Mouse (Mus musculus): ENCODE measurements around the gene Gm3336. TPM values are rescaled to one million over a fixed set of nuclear protein-coding genes. Genes with fewer than 3 reads are reported as not detected.

The Gm3336 gene
- polyA plus RNA-seq, 1 experiment from 2014 or later, result not detected

DNA sequence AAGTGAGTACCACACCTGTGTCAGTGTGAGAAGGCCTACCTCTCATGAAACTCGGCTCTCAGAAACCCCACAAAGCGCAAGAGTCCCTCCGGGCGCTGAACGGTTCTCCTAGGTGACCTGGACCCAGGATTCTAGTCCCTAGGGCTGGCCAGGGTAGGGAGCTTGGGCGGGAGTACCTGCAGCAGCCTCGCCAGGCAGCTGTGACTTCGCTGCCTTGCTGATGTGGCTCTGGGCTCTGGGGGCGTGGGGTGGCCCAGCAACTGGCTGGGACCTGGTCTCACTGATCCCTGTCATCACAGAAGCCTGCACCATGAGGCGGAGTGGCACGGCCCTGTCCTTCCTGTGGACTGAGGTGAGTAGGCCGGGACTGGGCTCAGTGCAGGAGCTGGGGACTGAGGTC lies 5.9 kb downstream of the Gm3336 start:
- H3K36me3 ChIP-seq, result no peaks in the 10 kb centered on the region
- H3K4me1 ChIP-seq, result peaks cover 9% of the 10 kb centered on the region; the same call in 1 of the 2 replicates
- H3K9ac ChIP-seq, result no peak overlapping the region; the same call in 1 of the 2 replicates
- H3K27ac ChIP-seq, result peak overlapping the region; percentile 73
- peaks cover 59% of the 10 kb centered on the region for H3K27me3 ChIP-seq (replicated peaks)
- 64% methylated on average over 12 of the region's 12 CpGs for WGBS (ENCODE audit: insufficient replicate concordance)
- no peaks in the 10 kb centered on the region for H3K9me3 ChIP-seq (replicated peaks)
- no peak overlapping the region for H3K4me3 ChIP-seq
- ATAC-seq, result 0 out of 2 replicates have a peak, but pooled peaks have one; percentile 1
- no peak overlapping the region for H3K4me2 ChIP-seq

DNA sequence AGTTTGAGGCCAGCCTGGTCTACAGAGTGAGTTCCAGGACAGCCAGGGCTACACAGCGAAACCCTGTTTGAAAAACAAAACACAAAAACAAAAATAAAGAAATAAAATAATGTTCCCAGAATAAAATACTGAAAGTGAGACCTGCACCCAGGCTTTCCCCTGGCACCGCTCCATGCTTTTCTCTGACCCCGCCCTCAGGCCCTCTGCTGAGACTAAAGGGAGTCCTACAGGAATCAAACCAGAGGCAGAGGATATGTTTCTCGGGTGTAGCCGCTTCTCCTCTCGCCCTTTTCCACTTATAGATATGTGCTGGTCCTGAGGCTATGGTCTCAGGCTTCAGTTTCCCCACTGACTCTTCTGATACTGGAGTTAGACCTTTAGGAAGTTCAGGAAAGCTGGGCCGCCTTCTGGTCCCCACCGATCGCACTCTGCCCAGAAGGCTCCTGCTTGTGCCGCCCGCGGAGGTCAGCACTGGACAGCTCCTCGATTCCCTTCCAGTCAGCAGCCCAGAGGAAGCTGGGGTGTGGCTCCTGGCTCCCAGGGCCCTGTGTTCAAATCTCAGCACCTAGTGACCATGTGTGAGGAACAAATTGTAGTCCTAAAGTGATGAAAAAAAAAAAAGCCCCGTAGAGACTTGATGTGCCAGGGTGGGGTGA lies 7.6 kb downstream of the Gm3336 start:
- Histone ChIP-seq H3K4me3 (no peak overlapping the region), H3K36me3 (no peaks in the 10 kb centered on the region), H3K4me1 (peaks cover 18% of the 10 kb centered on the region; the same call in 1 of the 2 replicates), H3K4me2 (no peak overlapping the region), H3K27me3 (replicated peaks) (peaks cover 68% of the 10 kb centered on the region), H3K9me3 (replicated peaks) (no peaks in the 10 kb centered on the region), H3K9ac (no peak overlapping the region), H3K27ac (no peak overlapping the region)
- 21% methylated on average over 14 of the region's 14 CpGs for whole genome bisulfite sequencing (ENCODE audit: insufficient replicate concordance)
- no peak for ATAC-seq

GRCm38 (mm10) chr8:70726721-70727120 lies 8.4 kb downstream of the Gm3336 start:
- Histone ChIP-seq H3K27ac (no peak overlapping the region), H3K9ac (no peak overlapping the region), H3K36me3 (no peaks in the 10 kb centered on the region), H3K27me3 (replicated peaks) (peaks cover 76% of the 10 kb centered on the region), H3K4me2 (no peak overlapping the region), H3K4me1 (peaks cover 18% of the 10 kb centered on the region; the same call in 1 of the 2 replicates), H3K4me3 (no peak overlapping the region), H3K9me3 (replicated peaks) (no peaks in the 10 kb centered on the region)
- WGBS (ENCODE audit: insufficient replicate concordance), result 45% methylated on average over 11 of the region's 11 CpGs
- no peak for ATAC-seq

GRCm38 (mm10) chr8:70729808-70730475 lies 11.6 kb downstream of the Gm3336 start:
- H3K36me3 ChIP-seq, result no peaks in the 10 kb centered on the region
- peak overlapping the region; percentile 25; the same call in 1 of the 2 replicates for H3K9ac ChIP-seq
- WGBS (ENCODE audit: insufficient replicate concordance), result 4% methylated on average over 34 of the region's 34 CpGs
- no peak for ATAC-seq
- H3K4me3 ChIP-seq, result peak overlapping the region; percentile 42
- H3K27ac ChIP-seq, result no peak overlapping the region
- peak overlapping the region; percentile 59 for H3K4me2 ChIP-seq
- H3K4me1 ChIP-seq, result peaks cover 18% of the 10 kb centered on the region; the same call in 1 of the 2 replicates
- no peaks in the 10 kb centered on the region for H3K9me3 ChIP-seq (replicated peaks)
- H3K27me3 ChIP-seq (replicated peaks), result peaks cover 80% of the 10 kb centered on the region

DNA sequence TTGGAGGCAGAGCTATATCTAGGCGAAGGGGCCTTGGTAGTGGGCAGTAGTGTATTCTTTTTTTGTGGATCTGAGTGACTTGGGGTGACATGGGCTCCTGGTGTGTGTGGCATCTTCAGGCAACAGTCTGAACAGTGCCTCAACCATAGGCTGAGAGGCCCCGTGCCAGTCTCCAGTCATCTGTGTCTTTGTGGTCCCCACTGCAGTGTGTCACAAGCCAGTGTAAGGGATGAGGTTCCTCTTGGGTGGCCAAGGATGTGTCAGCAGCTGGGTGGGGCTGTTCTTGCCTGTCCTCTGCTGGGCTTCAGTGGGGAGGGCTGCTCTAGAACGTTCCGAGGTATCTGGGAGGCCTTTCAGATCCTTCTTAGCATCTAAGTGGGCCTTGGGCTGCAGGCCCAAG lies 12.6 kb downstream of the Gm3336 start:
- no peak overlapping the region for H3K9ac ChIP-seq
- H3K36me3 ChIP-seq, result no peaks in the 10 kb centered on the region
- ATAC-seq, result no peak
- H3K4me2 ChIP-seq, result no peak overlapping the region
- H3K27me3 ChIP-seq (replicated peaks), result peaks cover 77% of the 10 kb centered on the region
- H3K9me3 ChIP-seq (replicated peaks), result no peaks in the 10 kb centered on the region
- WGBS (ENCODE audit: insufficient replicate concordance), result 65% methylated on average over 4 of the region's 4 CpGs
- peaks cover 18% of the 10 kb centered on the region; the same call in 1 of the 2 replicates for H3K4me1 ChIP-seq
- H3K27ac ChIP-seq, result no peak overlapping the region
- no peak overlapping the region for H3K4me3 ChIP-seq

DNA sequence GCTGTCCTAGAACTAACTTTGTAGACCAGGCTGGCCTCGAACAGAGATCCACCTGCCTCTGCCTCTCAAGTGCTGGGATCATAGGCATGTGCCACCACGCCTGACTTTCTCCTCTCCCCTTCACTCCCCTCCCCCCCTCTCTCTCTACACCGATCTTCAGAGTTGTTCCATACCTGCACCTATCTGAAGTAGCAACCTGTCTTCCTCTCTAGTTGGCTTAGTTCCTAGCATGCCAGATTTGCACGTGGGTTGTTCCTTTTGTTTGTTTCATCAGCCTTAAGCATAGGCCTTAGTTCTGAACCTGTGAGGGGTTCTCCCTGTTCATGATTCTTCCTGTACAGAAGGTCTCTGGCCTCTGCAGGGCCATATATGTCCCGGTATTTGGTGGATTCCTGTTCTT lies 19.4 kb downstream of the Gm3336 start:
- H3K27me3 ChIP-seq (replicated peaks), result peaks cover 65% of the 10 kb centered on the region
- WGBS (ENCODE audit: insufficient replicate concordance), result 54% methylated on average over 5 of the region's 5 CpGs
- no peaks in the 10 kb centered on the region for H3K4me1 ChIP-seq
- H3K9ac ChIP-seq, result no peak overlapping the region
- H3K36me3 ChIP-seq, result no peaks in the 10 kb centered on the region
- no peak overlapping the region for H3K4me3 ChIP-seq
- no peak overlapping the region for H3K27ac ChIP-seq
- no peaks in the 10 kb centered on the region for H3K9me3 ChIP-seq (replicated peaks)
- ATAC-seq, result no peak
- no peak overlapping the region for H3K4me2 ChIP-seq

DNA sequence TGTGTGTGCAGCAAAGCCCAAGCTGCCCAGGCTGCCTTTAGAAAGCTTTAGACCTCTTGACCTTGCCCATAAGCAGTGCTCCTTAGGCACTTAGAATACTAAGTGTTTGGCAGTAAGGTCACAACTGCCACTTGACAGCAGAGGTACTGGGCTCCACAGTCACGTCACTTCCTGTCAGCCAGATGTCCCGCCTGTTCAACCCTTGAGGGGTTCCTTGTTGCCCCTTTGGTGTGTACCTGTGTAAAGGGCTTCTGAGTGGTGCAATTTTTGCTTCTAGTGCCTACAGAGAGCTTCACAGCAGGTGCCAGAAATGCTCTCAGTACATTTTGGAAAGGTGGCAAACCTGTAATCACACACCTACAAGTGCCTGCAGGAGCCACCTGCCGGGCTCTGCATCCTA lies 19.9 kb downstream of the Gm3336 start:
- 37% methylated on average over 3 of the region's 3 CpGs for WGBS (ENCODE audit: insufficient replicate concordance)
- H3K4me2 ChIP-seq, result no peak overlapping the region
- H3K9me3 ChIP-seq (replicated peaks), result no peaks in the 10 kb centered on the region
- ATAC-seq, result no peak
- H3K4me1 ChIP-seq, result peaks cover 4% of the 10 kb centered on the region; the same call in 1 of the 2 replicates
- no peak overlapping the region for H3K4me3 ChIP-seq
- H3K36me3 ChIP-seq, result no peaks in the 10 kb centered on the region
- no peak overlapping the region for H3K9ac ChIP-seq
- H3K27me3 ChIP-seq (replicated peaks), result peaks cover 65% of the 10 kb centered on the region
- H3K27ac ChIP-seq, result no peak overlapping the region

GRCm38 (mm10) chr8:70741661-70742060 lies 23.3 kb downstream of the Gm3336 start:
- H3K4me3 ChIP-seq, result no peak overlapping the region
- peaks cover 13% of the 10 kb centered on the region for H3K4me1 ChIP-seq
- no peaks in the 10 kb centered on the region for H3K36me3 ChIP-seq
- 59% methylated on average over 5 of the region's 5 CpGs for WGBS (ENCODE audit: insufficient replicate concordance)
- H3K4me2 ChIP-seq, result no peak overlapping the region
- no peak for ATAC-seq
- H3K27me3 ChIP-seq (replicated peaks), result peaks cover 93% of the 10 kb centered on the region
- no peak overlapping the region for H3K27ac ChIP-seq
- H3K9me3 ChIP-seq (replicated peaks), result no peaks in the 10 kb centered on the region
- H3K9ac ChIP-seq, result no peak overlapping the region

- Histone ChIP-seq H3K27me3 (replicated peaks) (peaks cover 97% of the 10 kb centered on the region), H3K4me1 (peaks cover 13% of the 10 kb centered on the region), H3K4me3 (no peak overlapping the region), H3K36me3 (no peaks in the 10 kb centered on the region), H3K27ac (no peak overlapping the region), H3K9ac (no peak overlapping the region), H3K9me3 (replicated peaks) (no peaks in the 10 kb centered on the region), H3K4me2 (no peak overlapping the region)
- WGBS (ENCODE audit: insufficient replicate concordance), result 60% methylated on average over 11 of the region's 11 CpGs
- ATAC-seq, result no peak
Observed at GRCm38 (mm10) chr8:70742176-70742575, 23.8 kb downstream of the Gm3336 start.

GRCm38 (mm10) chr8:70742981-70743655 lies 24.8 kb downstream of the Gm3336 start:
- Histone ChIP-seq H3K36me3 (no peaks in the 10 kb centered on the region), H3K4me2 (peak overlapping the region; percentile 53), H3K4me3 (peak overlapping the region; percentile 26; the same call in 1 of the 2 replicates), H3K9me3 (replicated peaks) (no peaks in the 10 kb centered on the region), H3K4me1 (peaks cover 13% of the 10 kb centered on the region), H3K27me3 (replicated peaks) (peaks cover 97% of the 10 kb centered on the region), H3K9ac (no peak overlapping the region), H3K27ac (no peak overlapping the region)
- 4% methylated on average over 38 of the region's 38 CpGs for WGBS (ENCODE audit: insufficient replicate concordance)
- peak; percentile 23; the same call in 1 of the 2 replicates for ATAC-seq

DNA sequence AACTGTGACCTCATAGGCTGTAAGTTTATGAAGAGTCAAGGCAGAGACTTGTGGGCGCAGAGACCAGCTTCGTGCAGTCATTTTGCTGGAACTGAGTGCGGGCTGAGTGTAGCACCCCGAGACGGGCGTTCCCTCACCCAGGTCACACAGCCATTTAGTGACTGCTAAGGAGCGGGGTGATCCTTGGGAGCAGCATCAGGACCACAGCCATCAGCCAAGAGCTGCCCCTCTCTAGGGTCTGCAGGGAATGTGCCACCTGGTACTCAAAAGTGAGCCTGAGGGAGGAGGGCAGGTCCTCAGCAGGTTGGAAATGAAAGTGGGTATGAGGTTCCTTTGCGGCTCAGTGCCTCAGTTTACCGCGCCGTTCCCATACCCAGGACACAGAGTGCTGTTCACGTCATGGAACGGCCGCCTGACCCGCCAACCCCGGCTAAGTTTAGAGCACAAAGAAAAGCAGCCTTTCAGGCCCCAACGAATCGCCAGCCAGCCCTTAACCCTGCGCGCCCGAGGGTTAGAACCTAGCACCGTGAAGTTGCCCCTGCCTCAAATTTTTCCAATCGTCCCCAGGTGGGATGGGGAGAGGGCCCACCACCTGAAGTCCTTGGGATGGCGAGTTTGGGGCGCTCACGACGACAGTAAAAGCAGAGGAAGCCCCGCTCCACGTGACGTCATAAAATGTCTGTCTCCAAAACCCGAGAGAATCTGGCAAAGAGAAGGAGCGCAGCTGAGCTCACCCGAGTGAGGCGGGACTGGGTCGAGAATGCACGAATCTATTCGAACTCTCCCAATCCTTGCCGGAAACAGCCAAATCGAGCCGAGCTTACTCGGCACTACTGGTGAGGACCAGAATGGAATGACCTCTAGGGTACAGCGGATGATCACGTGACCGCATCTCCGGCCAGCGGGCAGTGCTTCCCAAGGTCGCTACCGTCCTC lies 25.6 kb downstream of the Gm3336 start:
- H3K9ac ChIP-seq, result no peak overlapping the region

More for the DNA sequence above, 25.6 kb downstream of the Gm3336 start:
- no peaks in the 10 kb centered on the region for H3K9me3 ChIP-seq (replicated peaks)
- peak overlapping the region; percentile 53 for H3K4me2 ChIP-seq
- no peaks in the 10 kb centered on the region for H3K36me3 ChIP-seq
- WGBS (ENCODE audit: insufficient replicate concordance), result 7% methylated on average over 48 of the region's 48 CpGs
- peak overlapping the region; percentile 26; the same call in 1 of the 2 replicates for H3K4me3 ChIP-seq
- peaks cover 13% of the 10 kb centered on the region for H3K4me1 ChIP-seq
- H3K27ac ChIP-seq, result no peak overlapping the region
- H3K27me3 ChIP-seq (replicated peaks), result peaks cover 98% of the 10 kb centered on the region
- ATAC-seq, result peak; percentile 20; the same call in 1 of the 2 replicates
